Mouse (Mus musculus) thymus, postnatal 4 days (tissue): ENCODE measurements around the gene Hebp2.

Experiments used
- DNase-seq: peaks from one replicate; pipeline ENCODE4 v3.0.0; 2021

Gene Hebp2

DNA sequence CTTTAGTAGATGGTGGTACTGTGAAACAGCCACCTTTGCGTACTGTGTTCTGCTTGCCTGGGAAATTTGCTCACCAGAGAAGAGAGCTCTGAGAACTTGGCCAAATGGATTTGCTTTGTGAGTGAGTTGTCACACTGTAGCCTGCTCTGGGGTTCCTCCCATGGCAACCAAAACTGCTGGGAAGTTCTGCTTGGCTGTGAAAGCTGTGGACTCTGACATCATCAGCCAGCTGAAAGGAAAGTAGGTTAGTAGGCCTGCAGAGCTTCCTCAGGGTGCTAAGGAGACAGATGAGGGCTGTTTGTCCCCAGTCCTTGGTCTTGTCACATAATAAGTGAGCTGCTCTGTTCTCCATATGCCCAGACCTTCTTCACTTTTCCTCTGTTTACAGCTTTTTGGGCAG is 37.3 kb downstream of the Hebp2 start:
- peak; percentile 68 for DNase-seq

DNA sequence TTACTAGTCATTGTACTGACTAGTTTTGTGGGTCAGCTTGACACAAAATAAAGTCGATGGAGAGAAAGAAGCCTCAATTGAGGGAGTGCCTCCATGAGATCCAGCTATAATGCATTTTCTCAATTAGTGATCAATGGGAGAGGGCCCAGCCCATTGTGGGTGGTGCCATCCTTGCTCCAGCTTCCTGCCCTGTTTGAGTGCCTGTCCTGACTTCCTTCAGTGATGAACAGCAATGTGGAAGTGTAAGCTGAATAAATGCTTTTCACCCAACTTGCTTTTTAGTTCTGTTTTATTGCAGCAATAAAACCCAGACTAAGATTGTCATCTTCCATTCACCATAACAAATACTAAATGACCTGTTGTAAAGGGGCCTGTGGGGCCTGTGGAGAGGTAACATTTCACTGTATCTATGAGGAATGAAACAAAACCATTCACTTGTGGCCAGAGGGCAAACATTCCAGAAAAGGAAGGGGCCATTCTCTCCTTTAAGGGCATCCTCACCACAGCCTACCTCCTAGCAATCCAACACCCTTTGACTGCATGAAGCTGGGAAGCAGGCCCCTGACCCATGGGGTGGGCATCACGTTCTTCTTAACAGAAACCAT is 37.9 kb downstream of the Hebp2 start:
- no peak for DNase-seq

DNA sequence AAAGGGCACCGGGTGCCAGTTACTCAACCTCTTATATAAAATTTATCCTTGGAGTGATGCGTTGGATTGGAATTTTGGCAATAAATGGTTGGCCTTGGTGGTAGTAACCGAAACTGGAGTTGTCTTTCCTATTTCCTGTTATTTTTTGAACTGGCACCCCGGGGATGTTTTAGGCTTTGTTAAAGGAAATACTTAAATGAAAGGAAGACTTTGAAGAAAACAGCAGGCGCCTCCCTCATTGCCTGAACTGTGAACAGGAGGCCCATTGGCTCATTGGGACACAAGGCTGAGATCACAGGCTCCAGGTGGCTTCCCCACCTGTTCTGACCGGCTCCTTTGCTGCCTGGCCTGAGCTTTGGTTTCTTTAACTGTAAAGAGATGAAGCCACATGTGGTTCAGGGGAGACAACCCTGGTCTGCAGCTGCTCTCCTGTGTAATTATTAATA is 39.4 kb downstream of the Hebp2 start:
- DNase-seq: peak; percentile 63

DNA sequence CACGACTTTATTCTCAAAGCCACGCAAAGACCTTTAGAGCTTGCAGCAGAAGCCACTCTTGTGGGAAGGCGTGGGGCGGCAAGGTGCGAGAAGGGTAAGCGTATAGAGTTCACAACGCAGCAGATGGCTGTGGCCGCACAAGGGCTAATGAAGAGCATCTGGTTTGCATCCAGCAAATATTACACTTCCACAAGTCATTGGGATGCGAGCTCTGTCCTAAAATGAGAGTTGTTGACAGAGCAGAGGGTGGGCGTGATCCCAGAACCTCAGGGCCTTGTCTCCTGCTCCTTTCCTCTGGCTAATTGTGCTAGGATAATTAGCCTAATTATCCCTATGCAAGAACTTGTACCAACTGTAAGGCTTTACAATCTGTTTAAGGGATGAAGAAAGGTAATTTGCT is 40.2 kb downstream of the Hebp2 start:
- peak; percentile 39 for DNase-seq

DNA sequence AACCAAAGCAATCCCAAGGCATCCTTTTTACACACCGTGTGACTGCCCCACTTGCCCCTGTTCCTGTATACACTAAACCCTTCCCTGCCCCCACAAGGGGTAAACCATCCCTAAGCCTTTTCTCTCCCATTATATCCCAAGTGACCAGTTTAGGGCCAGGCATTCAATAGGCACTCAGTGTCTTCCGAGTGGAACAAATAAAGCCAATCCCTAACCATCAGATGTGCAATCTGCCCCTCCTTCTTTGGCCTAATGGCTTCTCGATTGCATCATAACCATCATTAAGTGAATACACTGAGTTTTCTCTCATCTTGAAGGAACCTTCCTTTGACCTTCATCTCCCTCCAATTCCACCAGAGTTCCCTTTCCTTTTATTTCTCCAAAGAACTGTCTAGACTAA is 43.9 kb downstream of the Hebp2 start:
- DNase-seq: no peak

DNA sequence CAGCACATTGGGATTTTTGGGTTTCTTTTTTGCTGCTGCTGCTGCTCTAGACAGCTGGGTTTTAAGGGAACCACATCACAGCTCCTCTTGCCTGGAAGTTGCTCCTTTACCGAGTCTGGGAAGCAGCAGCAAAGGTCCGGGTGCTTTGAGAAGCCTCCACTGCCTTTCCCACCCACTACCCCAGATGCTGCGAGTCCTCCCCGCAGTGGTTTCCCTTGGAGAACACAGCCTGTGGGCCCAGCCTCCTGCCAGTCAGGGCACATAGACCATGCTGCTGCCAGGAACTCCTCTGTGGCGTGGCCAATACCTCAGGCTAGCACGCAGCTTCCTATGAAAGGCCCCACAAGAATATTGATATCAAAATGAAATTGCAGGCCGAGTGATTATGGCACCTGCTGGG is 48.8 kb downstream of the Hebp2 start:
- no peak for DNase-seq

DNA sequence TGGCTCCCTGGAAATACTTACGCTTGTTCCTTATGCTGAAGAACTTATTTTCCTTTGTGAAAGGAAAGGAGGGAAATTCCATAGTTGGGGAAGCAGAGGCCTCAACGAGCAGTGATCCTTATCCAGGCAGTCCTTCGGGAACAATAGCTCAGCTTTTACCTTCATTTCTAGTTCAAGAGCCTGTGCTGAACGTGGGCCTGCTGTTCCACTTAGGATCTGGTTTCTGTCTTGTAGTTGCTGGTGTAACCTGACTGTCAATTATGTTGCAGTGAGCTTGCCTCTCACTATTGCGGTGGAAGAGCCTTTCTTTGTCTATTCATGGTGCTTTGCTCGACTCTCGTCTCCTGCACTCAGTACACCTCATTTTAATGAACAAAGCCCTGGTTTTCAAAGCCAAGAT is 51.6 kb downstream of the Hebp2 start:
- DNase-seq: no peak

DNA sequence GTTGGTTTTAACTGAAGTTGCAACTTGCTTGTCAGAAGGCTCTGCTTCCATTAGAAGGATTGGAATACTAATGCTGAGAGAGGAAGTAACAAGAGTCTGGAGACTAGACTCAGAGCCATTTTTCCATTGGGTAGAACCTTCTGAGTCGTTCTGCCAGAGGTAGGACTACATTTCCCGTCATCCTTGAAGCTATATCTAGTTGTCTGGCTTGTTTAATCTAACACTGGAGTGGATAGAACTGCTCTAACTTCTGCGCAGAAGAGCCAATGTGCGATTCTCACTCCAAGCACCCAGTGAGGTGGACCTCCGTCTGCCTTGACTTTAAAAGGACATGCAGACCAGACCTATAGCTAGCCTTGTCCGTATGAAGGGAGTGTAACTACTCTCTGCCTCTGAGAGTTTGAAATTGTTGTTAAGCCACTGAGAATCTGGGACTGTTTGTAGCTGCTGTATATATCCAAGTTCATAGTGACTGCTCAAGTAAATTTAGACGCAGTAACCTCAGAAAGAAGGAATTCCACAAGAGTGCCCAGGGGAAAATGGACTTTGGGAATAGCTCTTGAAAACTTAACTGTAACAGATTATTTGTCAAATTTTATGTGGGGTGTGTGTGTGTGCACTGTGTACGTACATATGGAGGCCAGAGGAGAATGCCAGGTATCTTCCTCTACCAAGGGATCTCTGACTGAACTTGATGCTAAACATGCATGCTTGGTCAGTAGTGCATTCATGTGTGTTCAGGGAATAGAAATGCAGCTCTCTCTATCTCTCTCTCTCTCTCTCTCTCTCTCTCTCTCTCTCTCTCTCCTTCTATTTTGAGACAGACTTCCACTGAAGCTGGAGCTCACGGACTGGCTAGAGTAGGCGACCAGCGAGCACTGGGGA is 52.6 kb downstream of the Hebp2 start:
- no peak for DNase-seq

DNA sequence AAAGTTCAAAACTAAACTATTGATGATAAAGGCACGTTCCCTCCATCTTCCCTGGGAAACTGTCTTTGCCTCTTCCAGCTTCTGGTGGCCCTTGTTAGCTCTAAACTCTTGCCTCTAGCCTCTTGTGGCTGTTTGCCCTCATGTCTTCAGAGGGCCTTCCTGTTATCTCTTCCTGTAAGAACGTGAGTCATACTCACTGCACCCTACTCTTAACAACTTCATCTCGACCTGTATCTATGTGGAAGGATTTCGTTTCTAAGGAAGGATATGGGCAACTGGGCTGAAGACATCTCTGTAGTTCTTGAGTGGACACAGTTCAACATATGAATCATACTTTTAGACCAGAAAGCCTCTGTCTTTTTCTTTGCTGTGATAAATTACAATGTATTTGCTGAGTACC is 53.9 kb downstream of the Hebp2 start:
- no peak for DNase-seq

DNA sequence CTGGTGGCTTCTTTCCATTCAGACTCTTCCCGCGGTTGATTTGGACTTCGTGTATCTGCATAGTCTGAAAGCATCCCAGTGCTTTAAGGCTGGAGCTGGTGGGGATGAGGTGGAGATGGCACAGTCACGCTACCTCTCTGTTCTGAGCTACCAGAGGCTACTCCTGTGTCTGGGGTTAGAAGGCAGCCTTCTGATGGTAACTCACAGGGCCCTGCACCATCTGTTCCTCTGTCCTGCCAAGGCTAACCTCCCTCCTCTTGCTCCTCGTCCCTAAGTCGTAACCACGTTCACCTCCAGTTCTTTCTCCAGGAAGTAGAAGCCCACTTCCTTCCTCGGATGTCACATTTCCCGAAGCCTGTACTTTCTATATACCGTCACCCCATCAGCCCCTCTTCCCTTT is 55.9 kb downstream of the Hebp2 start:
- no peak for DNase-seq
